Mouse (Mus musculus) spleen, adult 12 weeks (tissue): ENCODE data around the gene Crb1.
"Not testable (repeated sequence)": the region's sequence is repeated elsewhere in the genome, so short reads cannot be mapped to it uniquely, and the experiment has no call there.

Experiments
- DNase-seq: peaks from one replicate; pipeline ENCODE4 v3.0.0; 2022; ENCODE audit warnings: low spot score

Crb1 gene

DNA sequence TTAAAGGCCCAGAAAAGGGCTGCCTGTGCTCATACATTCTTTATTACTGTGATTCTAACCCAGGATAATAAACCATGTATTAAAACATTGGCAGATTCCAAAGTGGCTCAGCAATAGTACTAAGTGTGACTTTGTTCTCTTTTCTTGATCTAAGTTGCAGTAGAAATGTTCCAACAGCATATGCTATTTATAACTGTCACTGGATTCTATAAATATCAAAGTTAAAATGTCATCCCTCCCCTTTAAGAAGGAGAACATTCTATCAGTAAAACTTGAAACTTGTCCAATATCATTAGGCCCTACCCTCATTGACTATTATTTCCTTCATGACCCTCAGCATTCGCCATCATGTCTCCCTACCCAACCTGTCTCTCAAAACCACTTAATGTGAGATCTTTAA is 48.1 kb downstream of the Crb1 start:
- DNase-seq: no peak

DNA sequence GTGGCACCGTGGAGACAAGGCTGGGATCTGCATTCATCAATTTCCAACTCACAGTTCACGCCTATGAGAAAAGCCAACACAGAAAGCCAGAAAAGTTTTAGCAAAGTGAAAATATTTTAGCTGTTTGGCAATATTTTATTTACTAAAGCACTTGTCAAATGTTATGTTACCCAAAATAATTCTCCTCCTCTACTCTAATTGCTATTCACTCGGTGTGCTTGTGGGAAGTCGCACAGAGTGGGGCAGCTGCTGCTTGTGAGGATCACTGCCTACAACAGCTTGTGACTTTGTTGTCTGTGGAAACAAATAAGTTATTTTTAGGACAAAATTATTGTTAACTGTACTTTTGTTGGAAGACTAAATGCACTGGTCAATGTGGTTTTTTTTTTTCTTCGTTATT is 48.6 kb downstream of the Crb1 start:
- no peak for DNase-seq

DNA sequence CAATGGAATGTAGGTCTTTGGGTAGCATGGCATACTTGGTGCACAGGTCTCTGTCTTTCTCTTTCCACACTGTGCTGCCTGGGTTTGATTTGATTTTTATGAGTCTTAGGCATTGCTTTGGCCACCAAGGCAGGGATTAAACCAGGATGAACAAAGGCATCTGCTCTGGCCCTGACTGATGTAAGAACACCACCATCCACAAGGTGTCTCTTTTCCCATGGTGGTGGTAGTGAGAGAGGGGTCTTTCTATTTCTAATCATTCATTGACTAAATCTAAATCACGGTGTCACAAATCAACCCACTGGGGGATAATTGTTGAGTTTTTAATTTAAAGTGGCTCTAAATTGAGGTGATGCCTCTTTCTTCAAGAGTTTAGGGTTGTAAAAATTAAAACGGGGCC is 51.5 kb downstream of the Crb1 start:
- no peak for DNase-seq

DNA sequence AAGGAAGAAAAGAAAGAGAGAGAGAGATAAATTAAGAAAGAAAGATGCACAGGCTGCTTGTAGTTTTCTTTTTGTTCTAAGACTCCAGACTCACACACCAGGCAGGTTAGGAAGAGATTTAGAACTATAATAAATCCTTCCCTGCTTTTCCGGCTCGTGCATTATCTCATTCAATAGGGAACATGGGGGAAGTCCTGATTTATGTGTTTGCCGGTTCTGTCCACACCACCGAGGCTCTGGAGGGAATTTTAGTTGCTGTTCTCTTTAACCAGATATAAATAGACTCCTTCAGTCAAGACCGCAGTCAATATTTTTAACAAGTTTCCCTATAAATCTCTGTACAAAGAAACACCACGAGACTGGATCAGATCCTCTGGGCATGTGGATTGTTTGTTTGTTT is 57.1 kb downstream of the Crb1 start:
- no peak for DNase-seq

DNA sequence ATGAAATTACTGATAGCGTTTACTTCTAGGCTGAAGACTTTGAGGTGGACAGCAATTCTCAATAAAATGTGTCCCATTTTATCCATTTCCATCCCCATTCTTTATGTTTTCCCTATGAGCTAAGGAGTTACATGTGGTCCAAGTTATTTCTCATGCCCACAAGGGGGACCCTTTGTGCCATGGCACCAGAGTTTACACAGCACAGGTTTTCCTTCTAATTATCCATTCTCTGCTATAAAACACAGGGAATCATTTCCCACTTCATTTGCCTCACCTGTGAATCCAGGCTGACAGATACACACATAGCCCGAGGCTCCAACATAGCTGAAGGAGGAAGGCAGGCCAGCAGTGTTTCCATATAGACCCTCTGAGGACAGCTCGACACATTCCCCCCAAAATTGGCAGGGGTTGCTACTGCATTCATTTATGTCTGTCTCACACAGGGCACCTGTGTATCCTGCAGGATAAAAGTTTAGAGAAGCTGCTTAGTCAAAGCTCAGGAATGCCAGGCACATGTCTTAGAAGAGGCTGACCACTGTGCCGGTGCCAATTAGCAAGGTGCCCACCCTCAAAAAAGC is 62.5 kb downstream of the Crb1 start:
- DNase-seq: no peak

DNA sequence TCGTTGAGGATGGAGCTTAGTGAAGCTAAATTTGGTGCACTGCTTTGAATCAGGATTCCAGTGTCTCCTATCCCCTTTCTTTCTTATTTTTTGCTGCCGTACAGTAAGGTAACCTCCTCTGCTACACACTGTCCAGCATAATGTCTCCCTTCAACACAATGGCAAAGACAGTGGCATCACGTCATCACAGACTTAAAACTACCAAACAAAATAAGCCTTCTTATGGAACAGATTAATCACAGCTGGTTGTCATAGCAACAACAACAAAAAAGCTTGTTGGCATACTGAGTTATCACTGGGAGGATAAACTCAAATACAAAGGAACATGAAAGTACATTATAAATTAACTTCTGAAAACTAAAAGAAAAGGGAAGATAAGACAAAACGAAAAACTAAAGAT is 68.0 kb downstream of the Crb1 start:
- DNase-seq: no peak

DNA sequence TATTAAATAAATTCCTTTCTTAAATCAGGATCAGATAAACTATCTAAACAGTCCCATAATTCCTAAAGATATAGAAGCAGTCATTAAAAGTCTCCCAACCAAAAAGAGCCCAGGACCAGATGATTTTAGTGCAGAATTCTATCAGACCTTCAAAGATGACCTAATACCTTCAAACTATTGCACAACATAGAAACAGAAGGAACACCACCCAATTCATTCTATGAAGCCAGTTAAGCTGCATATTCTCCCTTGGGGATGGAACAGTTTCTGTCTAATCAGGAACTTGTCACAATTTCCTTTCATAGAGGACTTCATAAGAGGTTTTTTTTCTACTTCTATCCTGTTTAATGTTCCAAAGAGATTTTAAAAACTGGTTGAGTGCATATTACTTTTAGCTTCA is 74.4 kb downstream of the Crb1 start:
- DNase-seq: not testable (repeated sequence)

DNA sequence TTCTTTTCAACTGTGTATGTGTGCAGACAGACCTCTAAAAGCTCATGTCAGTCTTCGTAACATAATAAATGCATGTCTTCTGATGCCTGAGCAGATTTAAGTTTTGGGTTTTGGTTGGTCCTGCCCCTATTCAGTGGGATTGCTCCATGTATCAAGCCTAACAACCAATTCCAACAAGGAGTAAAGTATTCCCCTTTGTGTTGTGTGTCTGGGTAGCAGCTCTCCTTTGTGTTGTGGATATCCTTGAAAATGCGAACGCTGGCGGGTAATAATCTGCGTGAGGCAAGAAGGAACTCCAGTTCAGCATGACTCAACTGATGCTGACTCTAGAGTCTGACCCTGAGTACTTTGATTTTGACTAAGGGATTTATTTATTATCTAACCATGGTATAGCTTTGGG is 75.1 kb downstream of the Crb1 start:
- no peak for DNase-seq

DNA sequence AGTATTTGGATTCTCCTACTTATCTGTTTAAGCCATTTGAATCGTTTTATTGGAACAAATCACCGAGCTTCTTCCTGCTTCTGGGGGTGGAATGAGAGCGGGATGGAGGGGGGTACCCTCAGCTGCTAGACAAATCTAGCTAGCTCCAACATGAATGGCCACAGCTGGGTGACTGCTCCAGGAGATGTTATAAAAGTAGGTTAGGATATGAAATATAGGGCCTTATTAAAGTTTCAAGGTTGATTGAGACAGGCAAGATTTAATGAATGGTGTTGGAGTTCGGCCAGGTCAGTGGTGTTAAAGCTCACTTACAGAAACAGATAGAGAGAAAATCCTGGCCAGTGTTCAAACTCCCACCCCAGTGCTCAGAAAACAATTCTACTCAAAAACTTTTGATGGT is 84.9 kb downstream of the Crb1 start:
- DNase-seq: no peak

DNA sequence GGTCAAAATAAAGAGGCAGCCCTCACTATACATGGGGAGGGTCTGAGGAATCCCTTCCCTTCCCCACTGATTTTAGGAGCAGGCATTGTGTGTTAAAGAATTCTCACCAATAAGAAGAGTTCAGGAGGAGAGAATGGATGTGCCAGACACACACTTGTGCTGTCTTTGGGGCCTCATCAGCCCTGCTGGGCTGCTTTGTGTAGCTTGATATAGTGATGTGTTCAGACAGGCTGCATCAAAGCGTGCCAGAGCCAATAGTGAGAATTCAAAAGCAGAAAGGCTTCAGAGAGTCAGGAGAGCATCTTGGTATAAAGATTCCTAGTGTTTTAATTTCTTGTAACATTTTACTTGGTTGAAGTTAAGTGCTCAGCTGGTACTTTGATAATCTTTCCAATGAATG is 85.3 kb downstream of the Crb1 start:
- DNase-seq: no peak

DNA sequence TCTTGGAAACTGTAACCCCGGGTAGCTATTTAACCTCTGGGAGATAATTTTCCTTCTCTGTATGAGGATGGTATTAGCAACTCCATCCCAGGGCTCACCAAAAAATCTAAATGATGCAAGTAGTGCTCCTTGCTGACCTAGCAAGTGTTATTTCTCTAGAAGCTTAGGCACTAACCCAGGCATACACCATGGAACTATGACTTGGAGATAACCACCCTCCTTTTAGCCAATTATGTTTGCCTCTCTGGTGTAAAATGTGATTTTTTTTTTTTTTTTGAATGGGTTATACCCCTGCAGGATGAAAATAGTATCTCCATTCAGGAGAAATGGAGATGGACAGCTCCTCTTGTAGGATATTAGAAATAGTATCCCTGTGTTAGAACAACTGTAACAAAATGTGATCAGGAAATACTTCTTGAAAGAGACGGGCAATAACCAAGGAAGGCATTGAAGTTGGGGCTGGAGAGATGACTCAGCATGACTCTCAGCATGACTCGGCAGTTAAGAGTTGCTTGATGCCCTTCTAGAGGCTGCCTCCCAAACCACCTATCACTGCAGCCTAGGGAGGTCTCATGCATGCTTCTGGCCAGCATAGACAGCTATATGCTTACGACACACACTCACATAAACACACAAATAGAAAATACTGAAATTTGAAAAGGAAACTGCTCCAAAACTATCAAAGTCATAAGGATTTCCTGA is 100.1 kb downstream of the Crb1 start:
- peak; percentile 2 for DNase-seq

DNA sequence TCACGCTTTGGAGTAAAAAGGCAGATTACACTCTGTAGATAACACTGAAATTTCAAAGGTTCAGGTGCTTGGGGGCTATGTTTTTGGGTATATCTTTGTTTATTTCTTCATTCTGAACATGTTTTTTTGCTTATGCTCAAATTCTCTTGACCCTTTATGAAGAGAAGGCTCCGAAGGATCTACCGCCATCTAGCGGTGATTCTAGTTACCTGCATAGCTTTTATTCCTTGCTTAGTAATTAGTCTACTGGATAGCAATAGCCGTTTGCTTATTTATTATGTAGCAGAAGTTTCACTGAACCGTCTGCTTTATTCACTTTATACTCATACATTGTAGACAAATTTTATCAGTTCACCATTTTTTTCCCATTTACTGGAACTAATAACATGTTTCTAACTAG is 109.1 kb downstream of the Crb1 start:
- DNase-seq: no peak

DNA sequence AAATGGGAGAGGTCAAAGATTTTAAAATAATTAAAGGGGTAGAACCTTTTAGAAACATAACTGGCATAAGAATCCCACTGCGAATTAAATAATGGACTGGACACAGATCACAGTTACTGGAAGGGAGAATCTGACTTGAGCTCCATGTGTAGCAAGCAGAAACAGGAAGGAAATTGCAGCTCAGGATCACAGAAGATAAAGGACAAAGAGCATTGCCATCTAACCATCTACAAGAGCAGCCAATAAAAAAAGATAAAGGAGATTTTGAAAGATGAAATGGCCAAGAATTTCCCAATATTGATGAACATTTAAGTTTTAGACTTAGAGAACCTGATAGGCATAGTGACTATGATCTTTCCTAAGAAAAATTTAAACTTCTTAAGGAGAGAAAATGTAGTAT is 112.7 kb downstream of the Crb1 start:
- DNase-seq: no peak

DNA sequence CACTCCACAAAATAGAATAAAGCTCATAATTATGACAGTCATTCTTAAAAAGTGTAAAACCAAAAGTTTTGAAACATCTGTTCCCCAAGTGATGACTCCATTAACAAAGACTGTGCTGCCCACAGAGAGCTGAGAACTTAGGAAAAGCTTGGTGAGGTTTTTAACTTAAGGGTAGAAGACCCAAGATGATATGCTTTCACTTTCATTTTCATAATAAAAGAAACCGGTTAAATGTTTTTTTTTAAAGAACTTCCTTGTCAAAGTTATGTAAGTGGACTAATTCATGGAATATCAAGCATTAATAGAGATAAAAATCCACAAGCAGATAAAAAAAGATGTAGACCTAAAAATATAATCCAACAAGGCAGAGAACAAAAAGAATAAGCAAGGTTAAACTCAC is 113.7 kb downstream of the Crb1 start:
- no peak for DNase-seq

DNA sequence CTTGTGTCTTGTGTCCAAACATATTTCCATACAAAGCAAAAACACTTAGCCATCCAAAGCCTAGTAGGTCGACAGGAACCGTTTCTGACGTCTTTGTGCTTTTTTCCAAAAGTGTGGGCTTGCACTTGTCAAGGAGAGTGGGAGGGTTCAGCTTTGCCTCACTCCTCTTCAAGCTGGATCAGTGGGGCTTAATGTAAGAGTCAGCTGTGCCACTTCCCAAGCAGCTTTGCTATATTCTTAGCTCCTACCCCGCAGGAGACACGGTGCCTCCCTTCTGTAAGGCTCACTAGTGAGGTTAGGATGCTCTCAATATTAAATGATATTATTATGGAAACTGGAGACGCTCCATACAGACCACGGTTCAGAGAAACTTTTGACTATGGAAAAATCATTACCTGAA is 121.3 kb downstream of the Crb1 start:
- no peak for DNase-seq

DNA sequence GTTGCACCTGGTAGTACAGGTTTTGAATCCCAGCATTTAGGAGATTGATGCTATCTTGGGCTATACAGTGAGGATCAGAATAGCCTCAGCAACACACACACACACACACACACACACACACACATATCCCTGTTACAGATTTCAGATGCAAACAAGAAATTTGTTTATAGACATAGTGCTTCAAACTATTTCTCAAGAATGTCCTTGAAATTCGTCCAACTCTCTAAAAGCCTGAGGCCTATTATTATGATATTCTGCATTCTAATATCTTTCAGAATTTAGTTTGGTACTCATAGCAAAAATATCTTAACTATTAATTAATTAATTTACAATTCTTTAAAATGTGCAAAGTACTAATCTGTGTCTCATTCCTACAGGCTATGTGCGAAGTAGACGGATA is 124.9 kb downstream of the Crb1 start:
- no peak for DNase-seq

DNA sequence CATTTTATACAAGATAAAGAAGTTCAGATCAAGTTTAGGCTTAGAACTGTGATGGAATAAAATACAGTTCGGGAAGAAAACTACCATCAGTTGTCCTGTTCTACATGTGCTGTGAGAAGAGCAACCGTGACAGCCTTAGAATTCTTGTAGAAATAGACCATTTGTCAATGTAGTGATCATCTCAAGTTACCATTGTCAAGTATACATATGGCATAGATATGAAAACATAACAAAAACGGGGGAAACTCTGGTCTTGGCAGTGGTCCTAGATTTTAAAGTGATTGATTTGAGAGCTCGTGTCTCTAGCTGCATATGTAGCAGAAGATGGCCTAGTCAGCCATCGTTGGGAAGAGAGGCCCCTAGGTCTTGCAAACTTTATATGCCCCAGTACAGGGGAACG is 127.7 kb downstream of the Crb1 start:
- no peak for DNase-seq

DNA sequence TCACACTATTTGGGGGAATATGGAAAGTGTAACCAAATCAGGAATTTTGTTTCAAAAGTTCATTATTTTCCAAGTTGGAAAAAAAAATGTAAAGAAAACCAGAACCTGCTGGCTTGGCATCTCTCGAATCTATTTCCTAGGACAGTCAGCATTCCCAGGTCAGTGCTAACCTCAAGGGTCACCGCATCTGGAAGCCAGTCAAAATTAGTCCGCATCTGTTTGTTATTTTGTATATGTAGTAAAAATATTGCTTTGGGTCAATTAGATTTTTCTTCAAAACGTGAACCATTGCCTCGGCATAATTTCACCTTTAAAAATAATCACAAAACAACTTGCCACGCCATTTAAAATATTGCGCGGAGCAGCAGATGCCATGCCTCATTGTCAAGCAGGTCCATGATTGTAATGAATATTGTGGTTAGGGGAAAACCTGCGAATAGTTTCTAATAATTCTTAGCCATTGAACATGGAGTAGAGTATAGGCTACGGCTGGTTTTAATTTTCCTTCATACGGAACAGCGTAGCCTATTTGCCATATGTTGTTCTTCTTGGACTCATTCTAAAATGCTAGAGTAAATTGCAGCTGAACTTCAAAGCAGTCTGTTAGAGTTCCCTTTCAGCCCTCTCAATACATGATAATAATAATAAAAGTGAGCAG is 130.0 kb downstream of the Crb1 start:
- no peak for DNase-seq

DNA sequence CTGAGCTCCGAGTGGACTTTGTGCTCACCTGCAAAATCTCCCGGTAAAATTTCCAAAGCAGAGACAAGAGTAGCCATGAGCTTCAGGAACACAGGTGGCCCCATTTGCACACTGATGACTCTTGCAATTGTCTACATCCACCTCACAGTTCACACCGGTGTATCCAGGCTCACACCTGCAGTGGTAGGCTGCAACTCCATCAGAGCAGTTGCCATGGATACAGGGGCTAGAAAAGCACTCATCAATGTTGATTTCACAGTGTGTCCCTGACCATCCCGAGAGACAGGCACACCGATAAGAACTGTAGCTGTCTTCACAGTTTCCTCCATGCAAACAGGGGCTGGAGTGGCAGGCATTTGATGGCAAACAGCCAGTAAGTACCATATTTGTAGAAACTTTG is 140.1 kb downstream of the Crb1 start:
- DNase-seq: no peak

DNA sequence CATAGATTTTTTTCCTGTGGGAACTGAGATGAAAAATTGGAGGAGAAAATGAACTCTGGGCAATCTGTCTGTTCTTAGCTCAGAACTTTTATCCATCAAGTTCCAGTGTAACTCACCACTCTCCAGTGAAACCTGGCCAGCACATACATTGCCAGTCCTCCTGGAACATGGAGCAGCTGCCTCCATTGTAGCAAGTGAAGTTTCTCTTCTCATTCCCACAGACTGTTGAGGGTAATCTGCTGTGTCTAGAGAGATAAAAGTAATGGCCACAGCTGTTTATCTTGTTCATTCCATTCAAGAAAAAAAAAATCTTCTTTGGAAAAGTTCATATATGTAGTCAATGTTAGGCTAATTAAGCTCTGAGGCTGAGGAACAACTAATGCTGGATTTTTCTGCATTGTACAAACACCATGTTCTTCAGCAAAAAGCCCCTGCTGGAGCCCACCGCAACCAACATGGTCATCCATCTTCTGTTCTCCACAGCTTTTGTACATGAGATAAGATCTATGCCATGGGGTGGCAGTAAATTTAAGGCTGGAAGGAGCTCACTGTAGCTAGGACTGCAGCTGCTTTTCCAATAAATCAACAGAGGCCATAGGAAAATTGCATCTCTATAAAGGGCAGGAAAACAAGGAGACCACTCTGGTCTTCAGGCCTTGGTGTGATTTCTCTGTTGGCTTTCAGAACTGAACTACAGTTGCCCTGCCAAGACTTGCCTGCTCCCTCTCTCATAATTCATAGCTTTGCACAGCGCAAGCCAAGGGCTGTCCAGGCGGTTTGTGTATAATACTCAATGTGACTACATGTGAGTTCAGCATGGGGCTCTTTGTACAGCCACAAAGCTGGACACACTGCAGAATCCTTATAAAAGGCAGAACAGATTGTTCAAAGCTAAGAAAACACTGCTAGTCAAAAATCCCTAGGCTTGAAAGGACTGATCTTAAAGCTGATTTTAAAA is 142.0 kb downstream of the Crb1 start:
- no peak for DNase-seq

DNA sequence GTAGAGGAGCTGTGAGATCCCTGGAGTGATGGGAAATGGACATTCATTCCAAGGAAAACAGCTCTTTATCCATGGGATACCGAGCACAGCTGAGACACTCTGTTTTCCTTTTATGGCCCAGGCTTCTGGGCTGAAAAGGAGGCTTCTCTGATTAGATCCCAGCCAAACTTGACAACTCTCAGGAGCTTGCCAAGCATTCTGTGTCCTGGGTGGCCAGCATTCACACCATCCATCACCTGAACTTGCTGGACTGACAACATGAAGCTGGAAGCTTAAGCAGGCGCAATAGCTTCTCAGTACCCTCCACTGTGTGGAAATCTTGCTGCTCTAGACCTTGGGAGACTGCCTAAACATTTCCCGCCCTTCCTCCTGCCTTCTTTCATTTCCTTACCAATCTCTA is 144.3 kb downstream of the Crb1 start:
- no peak for DNase-seq

DNA sequence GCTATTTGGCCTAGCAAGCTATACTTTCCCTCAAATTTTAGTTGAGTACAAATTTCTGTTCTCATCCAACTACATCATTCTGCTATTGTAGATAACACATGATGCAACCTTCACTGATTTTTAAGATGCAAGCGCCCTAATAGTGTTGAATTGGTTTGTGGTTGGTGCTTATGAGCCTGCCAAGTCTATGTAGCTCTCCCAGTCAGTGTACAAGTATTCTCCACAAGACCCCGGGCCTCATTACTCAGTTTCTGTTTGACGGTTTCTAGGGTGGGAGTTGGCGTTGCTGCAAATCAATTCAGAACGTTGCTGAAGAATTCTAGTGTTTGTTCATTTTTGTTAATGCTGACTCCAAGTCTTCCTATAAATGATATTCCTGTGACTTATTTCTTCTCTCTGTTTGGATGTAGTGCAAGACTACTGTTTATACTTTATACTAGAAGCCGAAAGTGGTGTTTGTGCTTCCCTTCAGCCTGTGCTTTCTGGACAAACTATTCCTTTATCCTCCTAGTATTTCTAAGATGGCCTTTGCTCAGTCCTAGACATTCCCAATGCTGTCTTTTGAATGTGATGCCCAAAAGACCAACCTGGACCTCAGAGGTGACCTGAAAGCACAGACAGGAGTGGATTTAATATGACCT is 152.5 kb downstream of the Crb1 start:
- no peak for DNase-seq
